ENCODE assay signal across 7 mouse cellular contexts in the genomic region with DNA sequence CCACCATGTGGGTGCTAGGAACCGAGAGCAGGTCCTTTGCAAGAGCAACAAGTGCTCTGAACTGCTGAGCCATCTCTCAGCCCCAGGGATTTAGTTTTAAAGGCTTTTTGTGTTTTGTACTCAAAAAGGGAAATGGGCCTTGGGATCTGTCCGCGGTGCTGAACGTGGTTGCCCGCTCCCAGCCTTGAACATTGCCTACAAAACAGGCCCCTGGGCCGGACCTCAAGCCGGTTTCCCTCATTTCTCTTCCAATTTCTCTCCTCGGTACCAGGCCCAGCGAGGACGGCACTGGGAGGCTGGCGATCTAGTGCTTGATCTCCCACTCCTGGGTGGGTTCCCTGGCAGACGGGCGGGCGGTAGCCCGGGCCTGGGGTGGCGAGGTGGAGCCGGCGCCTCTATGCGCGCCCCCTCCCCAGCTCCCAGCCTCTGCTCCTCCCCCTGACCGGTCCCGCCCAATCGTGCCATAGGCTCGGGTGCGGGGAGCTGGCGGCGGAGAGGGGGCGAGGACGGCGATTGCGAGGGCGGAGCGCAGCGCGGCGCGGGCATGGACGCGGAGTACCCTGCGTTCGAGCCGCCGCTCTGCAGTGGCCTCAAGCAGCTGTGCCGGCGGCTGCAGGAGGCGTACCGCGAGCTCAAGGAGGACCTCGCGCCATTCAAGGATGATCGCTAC. TPM values are rescaled to one million over a fixed set of nuclear protein-coding genes. Genes with fewer than 3 reads are reported as not detected.
A peak's percentile ranks its signal among the peaks of the same experiment; 100 is the strongest.
DNase-seq lines count a peak whose midpoint lies in the region; ATAC-seq and TF ChIP-seq lines count a peak whose summit lies in the region.
"Not testable (repeated sequence)": the region's sequence is repeated elsewhere in the genome, so short reads cannot be mapped to it uniquely, and the experiment has no call there.

A gene (plus strand): TSS at position 461 of the 670 bp plus-strand sequence.

- H3K9ac ChIP-seq in heart, embryonic 14.5 days (ENCODE audit: low read length); intestine, embryonic 14.5 days (ENCODE audit: low read length); neural tube, embryonic 11.5 days (ENCODE audit: low read length): not testable (repeated sequence)

- not testable (repeated sequence) for TF ChIP-seq POLR2A in embryonic fibroblast, embryonic 13.5 days (IDR thresholded peaks at IDR 0.05; ENCODE audit: low read depth, low read length); lung, adult 2 months (IDR thresholded peaks at IDR 0.05; ENCODE audit: borderline replicate concordance, extremely low read depth, low read depth, low read length)

- not testable (repeated sequence) for H3K9me3 ChIP-seq in heart, embryonic 14.5 days (ENCODE audit: control insufficient read depth, low read length); intestine, embryonic 14.5 days (ENCODE audit: control insufficient read depth, low read length); neural tube, embryonic 11.5 days (ENCODE audit: control insufficient read depth, low read length)

- not testable (repeated sequence) for H3K27ac ChIP-seq in embryonic fibroblast, embryonic 13.5 days (ENCODE audit: insufficient read depth, low read length); heart, embryonic 14.5 days (replicated peaks in 1 of 2; ENCODE audit: control insufficient read depth in 1 of 2, insufficient read depth in 1 of 2, low read depth in 2 of 2, low read length in 2 of 2); intestine, embryonic 14.5 days (ENCODE audit: low read depth); neural tube, embryonic 11.5 days (ENCODE audit: low read depth, low read length)

- ATAC-seq in heart, embryonic 14.5 days (ENCODE audit: insufficient number of reproducible peaks, insufficient read depth, low FRiP score, low read depth) = not testable (repeated sequence)
- peak; percentile 55; the same call in 1 of the 2 replicates for ATAC-seq in intestine, embryonic 14.5 days (replicated peaks; ENCODE audit: low FRiP score, low TSS enrichment, low read depth)
- ATAC-seq in neural tube, embryonic 11.5 days (ENCODE audit: insufficient read depth, low FRiP score, low TSS enrichment) = peak; percentile 55

- 0% methylated on average over 9 of the region's 51 CpGs for WGBS in heart, embryonic 14.5 days
- 2% methylated on average over 8 of the region's 51 CpGs for WGBS in intestine, embryonic 14.5 days
- WGBS in lung, adult 2 months = under 1% methylated on average over 17 of the region's 51 CpGs
- no CpG with 5 or more reads among the region's 51 CpGs for WGBS in neural tube, embryonic 11.5 days

- H3K4me3 ChIP-seq in embryonic fibroblast, embryonic 13.5 days (ENCODE audit: insufficient read depth, low read length); heart, embryonic 14.5 days (ENCODE audit: control insufficient read depth in 1 of 2, insufficient read depth in 1 of 2, low read depth in 1 of 2, low read length in 2 of 2); intestine, embryonic 14.5 days (ENCODE audit: low read depth, low read length); lung, adult 2 months (replicated peaks; ENCODE audit: extremely low read depth, low read depth, low read length): not testable (repeated sequence)
- H3K4me3 ChIP-seq in neural tube, embryonic 11.5 days (ENCODE audit: low read depth, low read length) = 0 out of 2 replicates have a peak within 1 kb of the TSS, but pooled peaks have one; percentile 8

- not testable (repeated sequence) for H3K4me1 ChIP-seq in embryonic fibroblast, embryonic 13.5 days (ENCODE audit: control insufficient read depth, insufficient read depth, low read length); heart, embryonic 14.5 days (ENCODE audit: control insufficient read depth in 2 of 2, insufficient read depth in 2 of 2, low read length in 2 of 2); intestine, embryonic 14.5 days (replicated peaks; ENCODE audit: control insufficient read depth, insufficient read depth, low read length); lung, adult 2 months (ENCODE audit: control insufficient read depth, insufficient read depth, low read length); neural tube, embryonic 11.5 days (ENCODE audit: control insufficient read depth, insufficient read depth, low read length)

- peak within 1 kb of the TSS; percentile 27; the same call in 1 of the 2 replicates for H3K4me2 ChIP-seq in heart, embryonic 14.5 days (ENCODE audit: low read length)
- peak within 1 kb of the TSS; percentile 20; the same call in 1 of the 2 replicates for H3K4me2 ChIP-seq in intestine, embryonic 14.5 days (ENCODE audit: low read length)
- 0 out of 2 replicates have a peak within 1 kb of the TSS, but pooled peaks have one; percentile 28 for H3K4me2 ChIP-seq in neural tube, embryonic 11.5 days (ENCODE audit: low read depth)

- H3K36me3 ChIP-seq in heart, embryonic 14.5 days (ENCODE audit: control insufficient read depth, insufficient read depth, low read length); intestine, embryonic 14.5 days (ENCODE audit: control insufficient read depth, insufficient read depth, low read length); neural tube, embryonic 11.5 days (ENCODE audit: control insufficient read depth, insufficient read depth, low read length): not testable (repeated sequence)

- not testable (repeated sequence) for H3K27me3 ChIP-seq in heart, embryonic 14.5 days (ENCODE audit: control insufficient read depth, insufficient read depth, low read length); intestine, embryonic 14.5 days (replicated peaks; ENCODE audit: control insufficient read depth, insufficient read depth, low read length); neural tube, embryonic 11.5 days (ENCODE audit: control insufficient read depth, insufficient read depth, low read length)

- TF ChIP-seq CTCF in embryonic fibroblast, embryonic 13.5 days (IDR thresholded peaks at IDR 0.05; ENCODE audit: borderline replicate concordance, insufficient read depth, low read length); lung, adult 2 months (IDR thresholded peaks at IDR 0.05; ENCODE audit: insufficient read depth, low read length): not testable (repeated sequence)

- not testable (repeated sequence) for DNase-seq in adrenal gland, postnatal 4 days (ENCODE audit: low spot score in 2 of 2); intestine, embryonic 14.5 days (ENCODE audit: low spot score); left cerebral cortex, adult 18-20 months (ENCODE audit: low spot score in 2 of 2); lung, adult 2 months; neural tube, embryonic 11.5 days (ENCODE audit: low spot score)

RNA-seq across cellular contexts. Expression of the gene that starts here (rescaled TPM):
- total RNA-seq in adrenal gland, postnatal 4 days (2021) = 10 to 100 TPM; 20.7 to 22.2 TPM
- polyA plus RNA-seq in embryonic fibroblast, embryonic 13.5 days (2011; ENCODE audit: insufficient read length, low read depth, missing spikeins) = 29.0 and 31.8 TPM in 2 replicates
- polyA plus RNA-seq in heart, embryonic 14.5 days (2014; fragmentation: Nextera tagmentation; extraction: Ambion mirVana) = 18.6 and 18.8 TPM in 2 replicates
- polyA plus RNA-seq in intestine, embryonic 14.5 days (2014; fragmentation: Nextera tagmentation; extraction: Ambion mirVana) = 23.0 and 23.7 TPM in 2 replicates
- 10 to 100 TPM; 58.9 to 59.5 TPM for total RNA-seq in left cerebral cortex, adult 18-20 months (2021)
- polyA plus RNA-seq in lung, adult 2 months (2012; rRNA removed) = 17.0 and 19.1 TPM in 2 replicates
- polyA plus RNA-seq in neural tube, embryonic 11.5 days (2014; fragmentation: Nextera tagmentation; extraction: Ambion mirVana) = 29.8 and 31.9 TPM in 2 replicates
